In the genomic region with DNA sequence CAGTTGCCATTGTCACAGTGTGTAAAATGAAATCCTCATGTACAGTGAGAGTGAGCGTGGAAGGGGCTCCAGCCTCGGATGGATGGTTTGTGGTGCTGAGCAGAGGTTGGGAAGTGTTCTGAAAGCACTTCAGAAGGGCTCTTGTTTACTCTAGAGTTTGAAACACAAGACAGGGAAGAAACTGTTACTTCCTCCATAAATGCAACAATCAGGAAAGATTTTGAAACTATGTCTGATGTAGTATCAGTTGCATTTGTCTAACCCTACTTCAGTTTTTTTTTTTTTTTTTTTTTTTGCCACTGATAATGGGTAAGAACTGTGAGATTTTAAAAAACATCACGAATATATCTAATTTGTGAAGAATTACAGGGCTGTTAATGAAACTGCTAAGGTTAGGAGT, we compare ENCODE assay signal across 20 mouse cellular contexts.
DNase-seq lines count a peak whose midpoint lies in the region.
"Had no signal": no experiment of that assay in that cellular context is flagged by ENCODE, and none has a peak within 500 bp of the region (broad histone marks: within the 10 kb centered on the region; RNA-seq: fewer than 3 reads in every experiment).

No protein-coding gene starts in this region.

- DNase-seq in 416B (ENCODE audit: low read depth) = peak; percentile 27
- DNase-seq in limb, embryonic 10.5 days (ENCODE audit: low spot score) = no peak
- DNase-seq in urinary bladder, adult 18-20 months (ENCODE audit: low spot score in 2 of 2) = no peak
- DNase-seq in lung, postnatal 25 days (ENCODE audit: low spot score) = no peak
- DNase-seq in spleen, adult 18-20 months = no peak
- DNase-seq: adrenal gland, adult 2 months; adrenal gland, postnatal 10 days; cerebellum, adult 11 months; cerebellum, adult 18-20 months; cerebellum, adult 8-10 months; cerebellum, adult 9-11 months; cerebellum, postnatal 14 days; cerebellum, postnatal 36 days; embryo, embryonic 11 days had no signal

- 71% methylated on average over 3 of the region's 3 CpGs for WGBS in limb, embryonic 10.5 days

- no peak overlapping the region for H3K4me3 ChIP-seq in limb, embryonic 10.5 days
- H3K4me3 ChIP-seq in megakaryocyte, embryonic 14.5 days (replicated peaks) = peak overlapping the region; percentile 17
- H3K4me3 ChIP-seq: embryonic facial prominence, embryonic 13.5 days; embryonic facial prominence, embryonic 15.5 days; erythroblast, embryonic 14.5 days; forebrain, embryonic 10.5 days; forebrain, embryonic 12.5 days had no signal

- no peaks in the 10 kb centered on the region for H3K36me3 ChIP-seq in limb, embryonic 10.5 days
- H3K36me3 ChIP-seq in megakaryocyte, embryonic 14.5 days (replicated peaks; ENCODE audit: low read length) = no peaks in the 10 kb centered on the region
- H3K36me3 ChIP-seq: embryonic facial prominence, embryonic 13.5 days; embryonic facial prominence, embryonic 15.5 days; forebrain, embryonic 10.5 days; forebrain, embryonic 12.5 days had no signal

- peak overlapping the region; percentile 82; the same call in 1 of the 2 replicates for H3K27ac ChIP-seq in limb, embryonic 10.5 days
- H3K27ac ChIP-seq: embryonic facial prominence, embryonic 13.5 days; embryonic facial prominence, embryonic 15.5 days; forebrain, embryonic 12.5 days had no signal

- H3K9me3 ChIP-seq in limb, embryonic 10.5 days (replicated peaks) = no peaks in the 10 kb centered on the region
- no peaks in the 10 kb centered on the region for H3K9me3 ChIP-seq in megakaryocyte, embryonic 14.5 days
- H3K9me3 ChIP-seq: embryonic facial prominence, embryonic 13.5 days; embryonic facial prominence, embryonic 15.5 days; forebrain, embryonic 10.5 days; forebrain, embryonic 12.5 days had no signal

- H3K27me3 ChIP-seq in limb, embryonic 10.5 days (ENCODE audit: low read depth, poor library complexity, severe bottlenecking) = no peaks in the 10 kb centered on the region
- H3K27me3 ChIP-seq in megakaryocyte, embryonic 14.5 days (replicated peaks) = no peaks in the 10 kb centered on the region
- H3K27me3 ChIP-seq: embryonic facial prominence, embryonic 13.5 days; embryonic facial prominence, embryonic 15.5 days; forebrain, embryonic 12.5 days had no signal

- H3K4me1 ChIP-seq in limb, embryonic 10.5 days = peaks cover 26% of the 10 kb centered on the region
- H3K4me1 ChIP-seq in megakaryocyte, embryonic 14.5 days = peaks cover 9% of the 10 kb centered on the region
- H3K4me1 ChIP-seq: embryonic facial prominence, embryonic 15.5 days had no signal
